Mouse (Mus musculus): ENCODE measurements around the gene Akap13. TPM values are rescaled to one million over a fixed set of nuclear protein-coding genes. Genes with fewer than 3 reads are reported as not detected.
A peak's percentile ranks its signal among the peaks of the same experiment; 100 is the strongest.
"Not testable (repeated sequence)": the region's sequence is repeated elsewhere in the genome, so short reads cannot be mapped to it uniquely, and the experiment has no call there.

The Akap13 gene
- polyA plus RNA-seq, 2 experiments from 2014 or later = 382 to 420 TPM

GRCm38 (mm10) chr7:75774095-75775078, 319.1 kb downstream of the Akap13 start:
- ATAC-seq = peak; percentile 74

GRCm38 (mm10) chr7:75778053-75778452, 322.7 kb downstream of the Akap13 start:
- no peak for ATAC-seq

GRCm38 (mm10) chr7:75780812-75781211, 325.5 kb downstream of the Akap13 start:
- peak; percentile 51 for ATAC-seq

GRCm38 (mm10) chr7:75781298-75781947, 326.1 kb downstream of the Akap13 start:
- no peak for ATAC-seq

- ATAC-seq = peak; percentile 88
These were observed 326.8 kb downstream of the Akap13 start for GRCm38 (mm10) chr7:75781948-75782722.

GRCm38 (mm10) chr7:75782723-75783011, 327.3 kb downstream of the Akap13 start:
- no peak for ATAC-seq

- ATAC-seq = no peak
These were observed 330.3 kb downstream of the Akap13 start for GRCm38 (mm10) chr7:75785388-75786328.

- no peak for ATAC-seq
These were observed 331.5 kb downstream of the Akap13 start for GRCm38 (mm10) chr7:75786812-75787211.

GRCm38 (mm10) chr7:75787371-75787770, 332.0 kb downstream of the Akap13 start:
- ATAC-seq = peak; percentile 22

- peak; percentile 78 for ATAC-seq
These were observed 332.9 kb downstream of the Akap13 start for GRCm38 (mm10) chr7:75788069-75788800.

GRCm38 (mm10) chr7:75788801-75789135, 333.4 kb downstream of the Akap13 start:
- ATAC-seq = peak; percentile 11

- peak; percentile 17 for ATAC-seq
These were observed 334.4 kb downstream of the Akap13 start for GRCm38 (mm10) chr7:75789746-75790145.

GRCm38 (mm10) chr7:75791092-75791837, 335.9 kb downstream of the Akap13 start:
- not testable (repeated sequence) for ATAC-seq

GRCm38 (mm10) chr7:75793091-75793490, 337.8 kb downstream of the Akap13 start:
- ATAC-seq = no peak

GRCm38 (mm10) chr7:75793654-75794335, 338.5 kb downstream of the Akap13 start:
- no peak for ATAC-seq

- ATAC-seq = peak; percentile 67
These were observed 339.8 kb downstream of the Akap13 start for GRCm38 (mm10) chr7:75795106-75795505.

- peak; percentile 76 for ATAC-seq
These were observed 341.1 kb downstream of the Akap13 start for GRCm38 (mm10) chr7:75796474-75796873.

- peak; percentile 51 for ATAC-seq
These were observed 345.2 kb downstream of the Akap13 start for GRCm38 (mm10) chr7:75800530-75800929.

- peak; percentile 37 for ATAC-seq
These were observed 345.7 kb downstream of the Akap13 start for GRCm38 (mm10) chr7:75801022-75801421.
